Mouse (Mus musculus): ENCODE measurements around the gene Ccdc88b. TPM values are rescaled to one million over a fixed set of nuclear protein-coding genes. Genes with fewer than 3 reads are reported as not detected.
A peak's percentile ranks its signal among the peaks of the same experiment; 100 is the strongest.

Gene Ccdc88b
- total RNA-seq, 2 experiments from 2014 or later: 0.82 to 0.91 TPM

DNA sequence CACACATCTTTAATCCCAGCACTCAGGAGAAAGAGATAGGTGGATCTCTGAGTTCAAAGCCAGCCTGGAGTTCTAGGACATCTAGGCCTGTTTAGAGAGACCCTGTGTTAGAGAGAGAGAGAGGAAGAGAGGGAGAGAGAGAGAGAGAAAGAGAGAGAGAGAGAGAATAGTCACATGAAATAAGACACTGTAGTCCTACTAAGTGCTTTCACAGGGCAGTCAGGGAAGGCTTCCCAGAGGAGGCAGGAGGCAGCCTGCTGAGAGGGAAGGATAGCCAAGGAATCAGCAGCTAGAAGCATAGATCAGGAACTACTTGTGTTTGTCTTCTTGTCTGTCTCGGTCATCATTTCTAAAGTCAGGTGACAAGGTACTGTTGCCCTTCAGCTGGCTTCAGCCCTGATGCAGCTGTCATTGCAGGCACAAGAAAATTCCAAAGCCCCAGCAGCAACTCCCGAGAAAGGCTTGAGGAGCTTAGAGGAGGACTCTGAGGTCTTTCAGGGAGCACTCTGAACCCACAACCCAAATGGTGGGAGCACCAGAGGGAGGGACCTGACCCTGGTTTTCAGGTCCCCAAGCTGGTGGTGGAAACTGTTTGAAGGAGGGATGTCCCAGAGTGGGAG lies 1.1 kb upstream of the Ccdc88b start:
- no peak for DNase-seq
- intact Hi-C loops (cut with DNase I): no loop called here

- no peak for DNase-seq
- intact Hi-C loops (cut with DNase I): no loop called here
Measured at GRCm38 (mm10) chr19:6857391-6858005, 513 bp downstream of the Ccdc88b start.

DNA sequence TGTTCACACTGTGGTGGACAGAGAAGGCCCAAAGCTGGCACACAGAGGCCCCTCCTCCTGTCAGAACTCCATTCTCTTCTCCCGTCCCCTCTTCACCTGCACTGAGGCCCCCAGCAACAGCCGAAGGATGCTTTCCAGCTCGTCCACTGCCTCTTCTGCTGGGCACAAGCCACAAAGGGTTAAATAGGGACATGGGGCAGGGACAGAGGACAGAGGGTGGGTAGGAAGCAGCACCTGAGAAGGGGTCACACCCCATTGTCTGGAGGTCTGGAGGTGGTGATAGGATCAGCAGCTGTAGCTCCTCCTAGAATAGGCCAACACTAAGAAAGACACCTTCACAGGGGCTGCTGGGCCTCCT lies 1.0 kb downstream of the Ccdc88b start:
- DNase-seq: no peak
- intact Hi-C loops (cut with DNase I): no loop called here

DNA sequence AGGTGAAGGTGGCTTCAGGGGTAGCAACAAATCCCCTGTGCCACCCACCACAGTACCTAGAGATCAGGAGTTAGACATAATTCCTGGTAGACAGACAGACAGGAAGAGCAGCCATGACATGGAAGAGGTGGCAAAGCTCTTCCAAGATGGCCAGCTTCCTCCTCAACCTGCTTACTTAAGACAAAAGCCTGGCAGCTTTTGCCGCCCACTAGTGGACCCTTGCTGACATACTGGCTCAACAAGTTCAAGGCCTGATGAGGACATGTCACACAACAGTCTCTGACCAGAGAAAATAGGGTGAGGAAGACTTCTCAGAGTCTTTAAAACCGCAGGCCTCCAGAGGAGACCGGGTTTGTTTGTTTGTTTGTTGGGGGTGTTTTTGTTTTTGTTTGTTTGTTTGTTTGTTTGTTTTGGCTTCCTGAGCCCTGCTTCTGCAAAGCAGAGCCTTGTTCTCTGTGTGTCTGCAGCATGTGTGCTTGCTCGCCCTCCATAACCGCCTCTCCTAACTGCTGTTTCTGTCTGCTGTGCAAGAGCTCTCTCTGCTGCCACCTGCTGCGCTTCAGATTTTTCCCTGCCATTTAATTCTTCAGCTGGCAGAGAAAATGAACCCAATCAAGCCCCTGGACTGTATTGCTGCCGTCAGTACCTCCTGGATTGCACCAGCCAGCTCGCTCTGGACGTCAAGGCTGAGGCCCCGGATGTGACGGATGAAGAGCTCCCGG lies 1.6 kb downstream of the Ccdc88b start:
- intact Hi-C loops (cut with DNase I): no loop called here
- DNase-seq: peak; percentile 61

- DNase-seq: peak; percentile 85
Measured at GRCm38 (mm10) chr19:6855225-6856031, 2.6 kb downstream of the Ccdc88b start.

DNA sequence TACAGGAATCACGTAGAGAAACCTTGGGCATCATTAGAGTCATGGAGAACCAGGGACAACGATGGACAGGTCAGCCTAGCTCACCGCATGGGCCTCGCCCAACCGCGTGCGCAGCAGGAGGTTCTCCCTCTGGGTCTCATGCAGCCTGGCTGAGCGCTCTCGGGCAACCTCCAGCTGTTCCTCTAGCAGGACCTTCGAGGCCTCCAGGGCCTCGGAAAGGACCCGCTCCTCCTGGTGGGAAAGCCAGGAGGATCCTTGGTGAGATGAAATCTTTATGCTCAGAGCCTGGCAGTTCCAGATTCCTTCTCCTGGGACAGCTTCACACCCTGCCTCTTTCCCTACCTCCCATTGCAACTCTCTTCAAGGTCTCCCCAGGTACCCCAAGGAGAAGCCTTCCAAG lies 3.4 kb downstream of the Ccdc88b start:
- no peak for DNase-seq
- intact Hi-C loops (cut with DNase I): no loop called here

More at GRCm38 (mm10) chr19:6855225-6856031, 2.6 kb downstream of the Ccdc88b start:
- intact Hi-C loops (cut with DNase I): no loop called here

DNA sequence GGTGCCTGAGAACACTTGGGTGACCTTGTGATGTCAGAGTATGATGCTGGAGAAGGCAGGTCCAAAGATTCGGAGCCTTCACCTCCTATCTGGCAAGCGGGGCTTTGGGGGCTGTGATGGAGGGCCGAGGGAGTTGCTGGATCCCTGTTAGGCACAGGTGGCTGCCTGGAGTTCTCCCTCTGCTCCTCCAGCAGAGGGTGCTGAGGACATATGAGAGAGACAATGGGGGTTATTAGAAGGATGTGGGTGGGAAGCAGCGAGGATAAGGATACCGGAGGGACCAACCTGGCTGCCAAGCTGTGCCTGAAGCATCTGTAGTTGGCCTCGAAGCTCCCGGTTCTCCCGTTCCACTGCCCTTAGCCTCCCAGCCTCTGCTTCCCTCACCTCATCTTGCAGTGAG lies 4.1 kb downstream of the Ccdc88b start:
- intact Hi-C loops (cut with DNase I): no loop called here
- DNase-seq: no peak

GRCm38 (mm10) chr19:6852393-6853305 lies 5.4 kb downstream of the Ccdc88b start:
- intact Hi-C loops (cut with DNase I): no loop called here
- no peak for DNase-seq

- DNase-seq: no peak
- intact Hi-C loops (cut with DNase I): no loop called here
Measured at GRCm38 (mm10) chr19:6851497-6851896, 6.5 kb downstream of the Ccdc88b start.

- intact Hi-C loops (cut with DNase I): no loop called here
- DNase-seq: no peak
Measured at GRCm38 (mm10) chr19:6849506-6850068, 8.4 kb downstream of the Ccdc88b start.

DNA sequence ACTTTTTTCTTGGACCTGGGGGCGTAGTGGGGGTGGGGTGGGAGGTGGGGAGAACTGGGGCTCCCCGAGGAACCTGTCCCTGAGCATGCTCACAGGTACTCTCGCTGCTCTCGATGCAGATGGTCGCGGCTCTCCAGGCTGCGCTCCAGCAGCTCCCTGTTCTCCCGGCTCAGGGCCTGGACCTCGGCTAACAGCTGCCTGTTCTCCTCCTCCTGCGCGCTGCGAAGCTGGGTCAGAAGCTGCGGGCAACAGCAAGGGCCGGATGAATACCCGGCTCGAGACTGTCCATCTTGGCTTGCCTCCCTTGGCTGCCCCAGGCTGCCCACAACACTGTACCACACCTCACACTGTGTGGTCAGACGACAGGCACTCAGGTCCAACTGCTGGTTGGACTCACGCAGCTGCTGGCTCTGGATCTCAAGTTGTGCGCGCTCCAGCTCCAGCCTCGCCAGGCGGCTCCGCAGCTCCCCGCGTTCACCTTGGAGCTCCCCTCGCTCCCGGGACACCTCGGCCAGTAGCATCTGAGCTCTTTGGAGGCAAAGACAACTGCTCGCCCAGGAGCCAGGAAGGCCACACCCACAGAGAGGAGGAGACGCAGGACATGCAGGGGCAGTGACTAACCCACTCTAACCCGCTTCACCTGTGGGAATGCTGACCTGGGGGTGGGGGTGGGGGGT lies 10.0 kb downstream of the Ccdc88b start:
- DNase-seq: no peak
- intact Hi-C loops (cut with DNase I): no loop called here

DNA sequence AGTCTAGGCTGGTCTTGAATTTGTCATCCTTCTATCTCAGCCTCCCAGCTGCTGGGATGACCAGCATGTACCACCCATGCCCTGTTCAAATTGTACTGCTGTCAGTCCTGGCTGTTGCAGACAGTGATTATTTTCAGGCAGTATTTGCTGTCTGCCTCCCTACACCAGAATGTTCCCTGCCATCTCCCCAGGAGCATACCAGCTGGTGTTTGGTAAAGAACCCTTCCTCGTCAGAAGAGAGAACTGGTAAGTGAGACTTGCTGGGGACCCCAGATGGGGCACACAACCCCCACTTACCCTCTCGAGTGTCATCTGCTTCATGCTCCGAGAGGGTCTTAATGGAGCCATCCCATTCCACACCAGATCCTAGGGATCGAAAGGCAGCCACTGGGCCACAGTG lies 12.0 kb downstream of the Ccdc88b start:
- intact Hi-C loops (cut with DNase I): no loop called here
- DNase-seq: no peak

GRCm38 (mm10) chr19:6842353-6842752 lies 15.7 kb downstream of the Ccdc88b start:
- intact Hi-C loops (cut with DNase I): no loop called here
- DNase-seq: no peak

GRCm38 (mm10) chr19:6841292-6841597 lies 16.8 kb downstream of the Ccdc88b start:
- intact Hi-C loops (cut with DNase I): no loop called here

GRCm38 (mm10) chr19:6840475-6841291 lies 17.3 kb downstream of the Ccdc88b start, which contains the start of gene Rps6ka4:
Rps6ka4 (minus strand) TSS chr19:6840636.
- no peak for DNase-seq
- intact Hi-C loops (cut with DNase I): no loop called here

More at GRCm38 (mm10) chr19:6841292-6841597, 16.8 kb downstream of the Ccdc88b start:
- DNase-seq: no peak

- DNase-seq: no peak
- intact Hi-C loops (cut with DNase I): no loop called here
Measured at GRCm38 (mm10) chr19:6839615-6840474, 18.2 kb downstream of the Ccdc88b start.

DNA sequence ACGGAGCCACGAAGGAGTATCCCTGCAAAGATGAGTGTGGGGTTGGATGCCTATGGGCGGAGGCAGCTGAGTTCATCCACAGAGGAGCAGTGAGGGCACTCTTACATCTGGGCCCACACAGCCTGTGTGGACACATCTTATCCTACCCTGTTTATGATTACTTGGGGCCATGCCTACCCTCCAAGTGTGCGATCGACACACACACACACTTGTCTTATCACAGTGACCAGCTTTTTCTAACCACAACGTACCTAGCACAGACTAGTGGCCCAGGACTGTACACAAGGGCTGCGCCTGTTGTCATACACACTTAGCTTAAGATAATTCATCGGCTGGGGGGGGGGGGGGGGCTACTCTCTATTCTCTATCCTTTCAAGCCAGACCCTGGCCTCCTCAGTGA lies 25.6 kb downstream of the Ccdc88b start:
- intact Hi-C loops (cut with DNase I): no loop called here
- no peak for DNase-seq

DNA sequence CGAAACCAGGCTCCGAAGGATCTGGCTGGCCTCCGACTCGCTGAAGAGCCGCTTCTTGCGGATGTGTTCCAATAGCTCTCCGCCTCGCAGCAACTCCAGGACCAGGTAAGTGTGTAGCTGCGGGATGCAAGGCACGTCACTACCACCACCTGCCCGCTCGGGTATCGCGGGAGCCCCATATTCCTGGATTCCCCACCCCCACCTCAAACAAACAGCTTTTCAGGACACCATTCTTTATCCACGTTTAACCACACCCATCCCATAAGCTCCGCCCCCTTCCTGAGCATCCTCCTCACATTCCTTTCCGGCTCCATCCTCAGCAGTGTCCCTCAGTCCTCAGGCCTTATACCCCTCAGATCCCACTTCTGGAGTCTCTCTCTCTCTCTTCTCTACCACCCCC lies 26.7 kb downstream of the Ccdc88b start:
- DNase-seq: no peak
- intact Hi-C loops (cut with DNase I): no loop called here
